Mouse (Mus musculus): ENCODE data around the gene Ranbp9. TPM values are rescaled to one million over a fixed set of nuclear protein-coding genes. Genes with fewer than 3 reads are reported as not detected.

Gene Ranbp9
- 4.9 and 6.4 TPM in 2 replicates for polyA plus RNA-seq (2015; fragmentation: Nextera tagmentation; extraction: Ambion mirVana)

GRCm38 (mm10) chr13:43480957-43481858, at the start of gene Ranbp9:
Ranbp9 (minus strand) TSS chr13:43481282.

DNA sequence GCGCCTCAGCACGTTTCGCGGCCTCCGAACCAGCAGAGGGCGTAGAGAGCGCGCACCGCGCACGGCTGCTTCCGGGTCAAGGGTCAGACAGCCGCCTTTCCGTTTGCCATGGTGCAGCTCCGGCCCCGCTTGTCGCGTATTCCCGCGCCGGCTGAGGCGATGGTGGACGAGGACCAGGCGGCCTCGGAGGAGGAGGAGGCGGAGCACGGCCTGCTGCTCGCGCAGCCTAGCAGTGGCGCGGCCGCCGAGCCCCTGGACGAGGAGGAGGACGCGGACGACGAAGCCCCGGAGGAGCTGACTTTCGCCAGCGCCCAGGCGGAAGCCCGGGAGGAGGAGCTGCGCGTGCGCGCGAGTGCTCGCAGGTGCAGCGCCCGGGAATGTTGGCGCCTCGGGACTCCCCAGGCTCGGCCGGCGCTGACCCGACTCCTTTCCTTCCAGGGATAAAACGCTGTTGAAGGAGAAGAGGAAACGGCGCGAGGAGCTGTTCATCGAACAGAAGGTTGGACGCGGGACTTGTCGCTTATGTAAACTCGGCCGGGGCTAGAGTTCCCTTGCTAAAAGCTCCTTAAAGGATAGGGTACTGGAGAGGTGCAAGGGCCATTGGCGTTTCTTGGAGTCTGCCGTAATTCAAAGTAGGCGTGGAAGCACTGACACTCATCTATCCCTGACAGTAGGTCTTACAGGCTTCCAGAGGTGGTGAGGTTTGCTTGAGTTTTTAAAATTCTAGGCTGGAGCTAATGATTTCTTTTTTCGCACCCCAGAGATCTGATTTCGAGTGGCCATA, 82.6 kb downstream of the Ranbp9 start, which contains the start of gene Nol7:
Nol7 (plus strand) TSS at position 94 of the 784 bp plus-strand sequence.

DNA sequence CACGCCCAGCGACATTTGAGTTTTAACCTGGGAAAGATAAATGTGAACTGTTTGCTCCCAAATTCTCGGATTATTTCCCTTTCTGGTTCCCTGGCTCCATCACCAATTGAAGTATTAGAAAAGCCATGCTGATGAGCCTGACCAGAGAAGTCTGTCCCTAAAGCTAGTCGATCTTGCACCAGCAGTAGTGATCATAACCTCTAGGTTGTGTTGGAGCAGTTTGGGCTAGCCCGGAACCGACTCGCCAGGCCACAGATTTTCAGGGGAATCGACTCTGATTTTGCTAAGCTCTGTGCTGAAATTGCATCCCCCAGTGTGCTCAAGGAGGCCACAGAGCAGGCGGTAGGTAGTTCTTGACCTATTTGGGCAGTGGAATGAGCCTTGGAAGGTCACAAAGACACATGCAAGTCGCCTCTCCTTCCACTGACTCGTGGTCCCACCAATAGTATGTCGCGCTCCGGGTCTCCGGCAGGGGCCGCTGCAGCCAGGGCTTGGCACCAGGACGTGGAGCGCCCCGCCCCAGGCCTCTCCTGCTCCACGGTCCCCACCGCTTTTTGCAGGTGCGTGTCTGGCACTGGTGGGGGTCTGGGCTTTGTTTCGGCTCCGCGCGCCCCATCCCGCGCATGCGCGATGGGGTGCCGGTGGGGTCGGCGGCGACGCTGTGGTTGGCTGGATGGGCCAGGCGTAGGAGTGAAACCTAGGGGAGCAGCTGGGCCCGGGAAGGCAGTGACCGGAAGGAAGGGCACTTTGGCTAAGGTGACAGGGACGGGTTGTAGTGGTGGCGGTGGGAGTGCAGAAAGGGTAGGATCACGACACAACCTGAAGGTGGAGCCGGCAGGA, 115.9 kb downstream of the Ranbp9 start, which contains the start of gene Sirt5:
Sirt5 (plus strand) TSS at position 512 of the 840 bp plus-strand sequence.

Other genes with a start within 250 kb of the Ranbp9 start
- 0.76 and 0.87 TPM in 2 replicates for gene Gfod1, start 177.1 kb downstream of the Ranbp9 start, polyA plus RNA-seq (2015; fragmentation: Nextera tagmentation; extraction: Ambion mirVana)
- 11.9 and 12.8 TPM in 2 replicates for gene Sirt5, start 115.8 kb downstream of the Ranbp9 start, polyA plus RNA-seq (2015; fragmentation: Nextera tagmentation; extraction: Ambion mirVana)
- 113 and 135 TPM in 2 replicates for gene Nol7, start 82.9 kb downstream of the Ranbp9 start, polyA plus RNA-seq (2015; fragmentation: Nextera tagmentation; extraction: Ambion mirVana)
- 7.2 and 7.5 TPM in 2 replicates for gene Mcur1, start 78.9 kb upstream of the Ranbp9 start, polyA plus RNA-seq (2015; fragmentation: Nextera tagmentation; extraction: Ambion mirVana)
- gene Rnf182, start 134.4 kb upstream of the Ranbp9 start, polyA plus RNA-seq (2015; fragmentation: Nextera tagmentation; extraction: Ambion mirVana): 0.51 and 1.1 TPM in 2 replicates